Mouse (Mus musculus): ENCODE measurements around the gene Maff. TPM values are rescaled to one million over a fixed set of nuclear protein-coding genes. Genes with fewer than 3 reads are reported as not detected.

Maff gene
- polyA plus RNA-seq, 1 experiment from 2014 or later = 1.2 TPM

DNA sequence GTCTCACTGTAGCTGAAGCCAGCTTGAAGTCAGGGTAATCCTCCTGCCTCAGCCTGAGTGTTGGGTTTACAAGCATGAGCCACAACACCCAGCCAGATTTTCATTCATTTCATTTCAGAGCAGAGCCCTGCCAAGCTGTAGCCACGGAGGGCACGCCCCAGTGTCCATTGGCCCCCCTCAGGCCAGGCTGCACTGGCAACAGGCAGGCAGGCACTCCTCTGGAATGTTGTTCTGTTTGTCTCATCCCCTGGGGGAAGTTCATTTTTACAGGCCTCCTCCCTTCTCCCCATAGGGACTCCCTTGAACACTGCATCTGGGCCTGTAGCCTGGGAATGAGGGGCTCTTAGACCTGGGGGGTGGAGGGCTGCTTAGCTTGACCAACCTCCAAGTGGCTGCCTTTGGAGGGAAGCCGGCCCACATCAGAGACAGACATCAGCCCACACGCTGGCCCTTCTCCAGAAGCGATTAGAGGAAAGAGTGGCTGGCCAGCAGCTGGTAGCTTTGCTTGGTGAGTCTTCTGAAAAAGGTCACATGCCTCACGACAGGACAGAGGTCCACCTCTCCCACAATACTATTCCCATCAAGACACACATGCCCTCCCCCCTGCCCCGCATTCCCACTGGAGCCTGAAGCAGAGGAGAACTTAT is 45.1 kb downstream of the Maff start:
- no peak overlapping the region for H3K27ac ChIP-seq
- H3K36me3 ChIP-seq (ENCODE audit: poor library complexity, severe bottlenecking) = no peaks in the 10 kb centered on the region
- 48% methylated on average over 7 of the region's 7 CpGs for WGBS
- no peaks in the 10 kb centered on the region for H3K9me3 ChIP-seq (replicated peaks)
- H3K4me1 ChIP-seq = peaks cover 15% of the 10 kb centered on the region
- H3K9ac ChIP-seq = no peak overlapping the region
- no peak overlapping the region for H3K4me3 ChIP-seq
- no peak for ATAC-seq
- H3K27me3 ChIP-seq = no peaks in the 10 kb centered on the region
- no peak overlapping the region for H3K4me2 ChIP-seq

DNA sequence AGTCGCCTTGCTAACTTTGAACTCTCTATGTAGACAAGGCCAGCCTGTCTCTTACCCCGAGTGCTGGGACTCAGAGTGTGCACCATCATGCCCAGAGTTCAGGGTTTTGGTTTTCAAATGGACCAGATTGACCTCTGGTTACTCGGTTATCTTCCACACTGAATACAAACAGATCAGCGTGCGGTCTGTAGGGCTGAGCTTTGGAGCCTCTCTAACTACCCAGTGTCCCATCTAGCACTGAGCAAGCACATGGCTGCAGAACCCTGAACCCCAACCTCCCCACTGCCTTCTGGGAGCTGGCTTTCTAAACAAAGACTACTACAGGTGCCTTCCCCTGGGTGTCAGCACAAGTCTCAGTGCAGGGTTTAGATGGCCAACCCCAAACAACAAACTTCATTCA is 46.1 kb downstream of the Maff start:
- no peak overlapping the region for H3K4me3 ChIP-seq
- H3K27ac ChIP-seq = no peak overlapping the region
- no peak overlapping the region for H3K4me2 ChIP-seq
- H3K4me1 ChIP-seq = peaks cover 15% of the 10 kb centered on the region
- ATAC-seq = no peak
- H3K36me3 ChIP-seq (ENCODE audit: poor library complexity, severe bottlenecking) = peaks cover 7% of the 10 kb centered on the region; the same call in 1 of the 2 replicates
- H3K9ac ChIP-seq = 0 out of 2 replicates have a peak overlapping the region, but pooled peaks have one; percentile 34
- H3K27me3 ChIP-seq = no peaks in the 10 kb centered on the region
- WGBS = 91% methylated on average over 5 of the region's 5 CpGs
- H3K9me3 ChIP-seq (replicated peaks) = no peaks in the 10 kb centered on the region

DNA sequence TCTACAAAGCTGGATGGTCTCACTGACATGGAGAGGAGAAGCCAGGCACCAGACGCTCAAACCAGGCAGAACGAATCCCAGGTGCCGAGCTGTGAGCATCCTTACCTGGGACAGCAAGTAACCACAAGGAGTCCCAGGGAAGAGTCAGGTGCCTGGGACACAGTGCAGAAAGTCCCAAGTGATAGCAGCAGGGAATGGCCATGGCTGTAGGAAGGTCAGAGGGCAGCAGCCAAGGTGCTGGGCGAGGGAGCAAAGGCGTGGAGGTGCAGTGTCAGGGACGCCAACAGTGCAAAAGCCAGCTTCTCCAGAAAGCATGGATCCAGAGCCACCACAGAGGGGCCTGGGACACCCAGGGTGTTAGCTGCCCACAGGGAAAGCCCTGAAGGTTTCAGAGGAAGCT is 46.7 kb downstream of the Maff start:
- peaks cover 7% of the 10 kb centered on the region; the same call in 1 of the 2 replicates for H3K36me3 ChIP-seq (ENCODE audit: poor library complexity, severe bottlenecking)
- H3K9ac ChIP-seq = no peak overlapping the region
- no peak overlapping the region for H3K27ac ChIP-seq
- no peaks in the 10 kb centered on the region for H3K9me3 ChIP-seq (replicated peaks)
- 85% methylated on average over 6 of the region's 6 CpGs for WGBS
- no peaks in the 10 kb centered on the region for H3K27me3 ChIP-seq
- H3K4me1 ChIP-seq = peaks cover 15% of the 10 kb centered on the region
- no peak for ATAC-seq
- no peak overlapping the region for H3K4me3 ChIP-seq
- no peak overlapping the region for H3K4me2 ChIP-seq

DNA sequence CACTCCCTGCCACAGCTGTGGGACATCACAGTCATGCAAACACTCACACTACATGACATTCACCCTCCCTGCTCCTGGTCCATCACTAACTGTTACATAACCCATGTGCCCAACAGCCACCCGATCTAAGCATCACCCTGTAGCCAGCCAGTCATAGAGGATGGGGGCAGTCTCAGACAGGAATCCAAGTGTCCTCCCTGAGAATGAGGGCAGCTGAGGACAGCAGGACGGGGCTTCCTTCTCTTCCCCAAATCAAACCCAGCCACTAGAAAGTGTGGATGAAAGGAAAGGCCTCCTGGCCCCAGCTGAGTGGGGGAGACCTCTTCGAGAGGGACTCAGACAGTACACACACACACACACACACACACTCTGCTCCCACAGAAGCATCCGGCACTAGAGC is 48.4 kb downstream of the Maff start:
- H3K4me2 ChIP-seq = no peak overlapping the region
- H3K9me3 ChIP-seq (replicated peaks) = no peaks in the 10 kb centered on the region

DNA sequence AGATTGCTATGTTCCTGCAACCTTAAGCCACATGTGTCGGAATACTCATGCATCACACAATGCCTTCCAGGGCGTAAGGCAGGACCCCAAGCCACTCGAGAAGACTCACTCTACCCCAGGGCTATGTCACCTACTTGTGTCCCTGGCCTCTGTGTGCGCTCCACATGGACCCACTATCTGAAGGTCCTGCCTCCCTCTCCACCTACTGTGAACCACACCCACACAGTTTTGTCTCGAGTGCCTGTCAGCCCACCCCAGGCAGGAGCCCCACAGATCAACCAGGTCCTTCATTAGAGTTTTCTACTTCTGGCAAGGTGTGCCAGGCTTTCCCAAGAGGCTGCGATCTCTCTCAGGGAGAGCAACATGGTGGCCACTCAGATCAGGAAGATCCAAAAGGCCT is 48.9 kb downstream of the Maff start:
- Histone ChIP-seq H3K4me1 (peaks cover 22% of the 10 kb centered on the region), H3K27me3 (no peaks in the 10 kb centered on the region), H3K27ac (no peak overlapping the region)

More for the DNA sequence above, 48.4 kb downstream of the Maff start:
- peaks cover 19% of the 10 kb centered on the region for H3K4me1 ChIP-seq
- H3K27me3 ChIP-seq = no peaks in the 10 kb centered on the region
- WGBS = 82% methylated on average over 4 of the region's 4 CpGs
- H3K36me3 ChIP-seq (ENCODE audit: poor library complexity, severe bottlenecking) = peaks cover 7% of the 10 kb centered on the region; the same call in 1 of the 2 replicates
- no peak for ATAC-seq
- H3K9ac ChIP-seq = no peak overlapping the region
- no peak overlapping the region for H3K4me3 ChIP-seq
- H3K27ac ChIP-seq = no peak overlapping the region

DNA sequence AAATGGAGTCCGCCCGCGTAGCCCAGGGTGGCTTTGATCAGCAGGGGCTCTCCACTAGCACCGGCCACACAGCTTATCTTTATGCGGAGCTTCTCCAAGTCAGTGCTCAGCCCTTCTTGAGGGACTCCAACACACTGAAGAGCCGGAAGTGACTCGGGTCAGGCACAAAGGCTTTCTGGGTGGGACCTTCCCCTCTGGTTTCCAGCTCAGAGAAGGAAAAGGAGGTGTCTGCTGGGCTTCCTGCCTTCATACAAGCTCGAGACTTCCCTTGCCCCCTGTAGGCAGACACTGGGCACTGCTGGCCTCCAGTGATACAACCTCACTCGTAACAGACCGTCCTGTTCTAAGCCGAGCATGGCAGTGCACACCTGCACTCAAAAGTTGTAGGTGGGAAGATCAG is 50.3 kb downstream of the Maff start:
- Histone ChIP-seq H3K36me3 (ENCODE audit: poor library complexity, severe bottlenecking) (peaks cover 7% of the 10 kb centered on the region; the same call in 1 of the 2 replicates), H3K4me1 (peaks cover 31% of the 10 kb centered on the region), H3K9ac (no peak overlapping the region), H3K27ac (no peak overlapping the region; the same call in 1 of the 2 replicates), H3K27me3 (no peaks in the 10 kb centered on the region), H3K4me2 (no peak overlapping the region), H3K4me3 (no peak overlapping the region), H3K9me3 (replicated peaks) (no peaks in the 10 kb centered on the region)
- WGBS = 90% methylated on average over 11 of the region's 11 CpGs
- no peak for ATAC-seq

More for the DNA sequence above, 48.9 kb downstream of the Maff start:
- H3K36me3 ChIP-seq (ENCODE audit: poor library complexity, severe bottlenecking) = peaks cover 7% of the 10 kb centered on the region; the same call in 1 of the 2 replicates
- 90% methylated on average over 6 of the region's 6 CpGs for WGBS
- no peak overlapping the region for H3K4me2 ChIP-seq
- no peak overlapping the region for H3K9ac ChIP-seq
- no peak for ATAC-seq
- H3K4me3 ChIP-seq = no peak overlapping the region
- no peaks in the 10 kb centered on the region for H3K9me3 ChIP-seq (replicated peaks)

DNA sequence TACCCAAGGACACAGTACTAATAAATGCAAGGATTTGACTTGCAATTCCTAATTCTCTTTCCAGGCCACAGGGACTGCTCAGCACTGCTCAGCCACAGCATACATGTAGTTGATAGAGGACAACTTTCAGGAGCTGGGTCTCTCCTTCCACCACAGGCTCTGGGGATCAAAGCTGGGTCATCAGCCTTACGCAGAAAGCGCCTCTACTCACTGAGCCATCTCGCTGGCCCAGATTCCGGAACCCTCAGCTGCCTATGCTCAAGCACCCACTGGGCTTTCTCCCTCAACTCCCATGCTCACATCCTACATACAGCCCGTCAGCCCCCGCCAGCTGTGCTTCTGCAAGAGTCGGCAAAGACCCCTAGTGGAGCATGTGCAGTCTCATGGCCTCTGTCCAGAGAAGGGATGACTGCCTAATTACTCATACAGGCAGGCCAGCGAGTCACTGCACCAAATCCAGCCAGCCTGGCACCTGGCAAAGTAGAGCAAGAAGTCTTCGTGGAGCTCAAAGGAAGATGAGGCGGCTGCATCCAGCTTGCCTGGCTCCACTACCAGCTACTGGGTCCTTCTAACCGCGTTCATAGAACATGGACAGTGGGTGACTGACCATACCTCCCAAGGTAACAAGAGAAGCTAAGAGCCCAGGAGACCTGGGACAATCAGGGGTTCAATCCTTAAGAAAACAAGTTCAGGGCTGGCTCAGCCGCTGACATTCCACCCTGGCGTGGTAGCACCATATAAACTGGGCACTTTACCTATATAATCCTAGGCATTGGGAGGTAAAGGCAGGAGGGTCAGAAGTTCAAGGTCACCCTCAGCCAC is 53.0 kb downstream of the Maff start:
- peaks cover 7% of the 10 kb centered on the region; the same call in 1 of the 2 replicates for H3K36me3 ChIP-seq (ENCODE audit: poor library complexity, severe bottlenecking)
- H3K9ac ChIP-seq = no peak overlapping the region
- H3K4me3 ChIP-seq = no peak overlapping the region
- 88% methylated on average over 14 of the region's 14 CpGs for WGBS
- ATAC-seq = no peak
- peaks cover 3% of the 10 kb centered on the region for H3K27me3 ChIP-seq
- peaks cover 31% of the 10 kb centered on the region for H3K4me1 ChIP-seq
- no peak overlapping the region for H3K27ac ChIP-seq
- H3K9me3 ChIP-seq (replicated peaks) = no peaks in the 10 kb centered on the region
- no peak overlapping the region for H3K4me2 ChIP-seq

DNA sequence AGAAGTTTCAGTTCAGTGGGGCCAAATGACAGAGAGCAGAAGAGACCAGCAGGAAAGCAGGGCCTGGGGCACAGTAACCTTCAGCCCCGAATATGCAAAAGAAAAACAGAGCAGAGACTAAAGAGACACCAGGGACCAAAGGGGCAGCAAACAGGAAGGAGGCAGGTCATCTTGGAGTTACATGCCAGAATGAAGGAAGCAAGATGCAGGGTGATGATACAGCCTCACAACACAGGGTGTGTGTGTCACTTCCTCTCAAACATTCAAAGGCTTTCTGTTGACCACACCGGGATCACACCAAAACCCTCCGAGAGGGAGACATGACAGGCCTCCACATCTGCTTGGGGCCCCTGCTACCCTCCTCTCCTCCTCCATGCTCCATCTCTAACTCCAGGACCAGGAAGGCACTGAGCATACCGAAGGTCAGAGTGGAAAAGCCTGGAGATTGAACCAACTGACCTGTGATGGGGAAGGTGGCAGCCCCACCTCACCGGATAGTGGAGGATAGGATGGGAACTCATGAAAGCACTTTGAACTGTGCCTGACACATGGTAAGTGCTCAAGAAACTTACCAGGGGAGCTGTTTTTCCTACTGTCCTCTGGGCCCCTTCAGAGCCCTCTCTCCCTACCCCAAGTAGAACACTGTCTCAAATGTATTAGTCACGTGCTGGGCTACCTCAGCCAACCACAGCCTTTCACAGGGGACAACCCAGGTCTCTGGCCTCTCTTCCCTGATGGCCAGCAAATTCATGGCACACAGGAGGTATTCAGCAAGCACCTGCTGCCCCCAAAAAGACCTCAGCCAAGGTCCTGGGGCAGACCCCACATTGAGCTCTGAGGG is 53.9 kb downstream of the Maff start:
- H3K27ac ChIP-seq = no peak overlapping the region
- H3K4me3 ChIP-seq = no peak overlapping the region
- peak overlapping the region; percentile 90; the same call in 1 of the 2 replicates for H3K4me2 ChIP-seq
- 81% methylated on average over 6 of the region's 6 CpGs for WGBS
- peaks cover 7% of the 10 kb centered on the region; the same call in 1 of the 2 replicates for H3K36me3 ChIP-seq (ENCODE audit: poor library complexity, severe bottlenecking)
- H3K9me3 ChIP-seq (replicated peaks) = no peaks in the 10 kb centered on the region
- ATAC-seq = no peak
- H3K9ac ChIP-seq = peak overlapping the region; percentile 54; the same call in 1 of the 2 replicates
- peaks cover 6% of the 10 kb centered on the region for H3K27me3 ChIP-seq
- peaks cover 31% of the 10 kb centered on the region for H3K4me1 ChIP-seq

DNA sequence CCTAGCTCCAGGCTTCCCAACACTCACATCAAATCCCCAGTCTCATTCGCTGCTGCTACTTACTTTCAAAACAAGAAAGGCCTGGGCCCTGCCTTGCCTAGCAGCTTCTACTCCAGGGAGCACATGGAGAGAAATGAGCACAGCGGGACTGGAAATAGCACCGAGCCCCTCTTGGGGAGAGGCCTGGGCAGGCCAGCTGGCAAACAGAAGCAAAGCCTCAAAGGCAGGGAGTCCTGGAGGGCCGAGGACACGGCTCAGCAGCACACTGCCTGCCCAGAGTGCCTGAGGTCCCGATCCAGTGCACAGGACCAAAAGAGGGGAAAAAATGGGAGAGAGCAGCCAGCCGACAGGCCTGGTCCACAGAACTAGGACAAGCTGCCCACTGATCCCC is 54.5 kb downstream of the Maff start:
- no peak overlapping the region for H3K27ac ChIP-seq
- H3K4me1 ChIP-seq = peaks cover 31% of the 10 kb centered on the region
- peak overlapping the region; percentile 90 for H3K4me2 ChIP-seq
- peaks cover 6% of the 10 kb centered on the region for H3K27me3 ChIP-seq
- peaks cover 7% of the 10 kb centered on the region; the same call in 1 of the 2 replicates for H3K36me3 ChIP-seq (ENCODE audit: poor library complexity, severe bottlenecking)
- H3K4me3 ChIP-seq = no peak overlapping the region
- peak overlapping the region; percentile 54 for H3K9ac ChIP-seq
- ATAC-seq = no peak
- no peaks in the 10 kb centered on the region for H3K9me3 ChIP-seq (replicated peaks)
- 58% methylated on average over 7 of the region's 7 CpGs for WGBS

DNA sequence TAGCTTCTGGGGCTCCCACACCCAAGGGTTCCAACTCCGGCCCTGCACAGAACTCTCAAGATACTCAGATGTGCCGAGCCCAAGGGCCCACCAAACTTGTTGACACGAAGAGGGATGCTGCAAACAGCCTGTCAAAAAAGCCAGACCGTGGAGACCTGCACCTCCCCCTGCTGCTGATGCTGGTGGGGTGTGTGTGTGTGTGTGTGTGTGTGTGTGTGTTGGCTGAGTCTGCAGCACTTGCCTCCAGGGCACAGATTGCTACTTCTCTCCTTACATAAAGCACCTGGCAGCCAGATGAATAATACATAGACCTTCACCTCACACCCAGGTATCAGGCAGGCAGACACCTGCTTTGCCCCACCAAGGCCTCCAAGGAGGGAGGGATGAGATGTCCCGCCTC is 55.8 kb downstream of the Maff start:
- Histone ChIP-seq H3K27ac (no peak overlapping the region), H3K4me3 (peak overlapping the region; percentile 93), H3K9ac (peak overlapping the region; percentile 95), H3K36me3 (ENCODE audit: poor library complexity, severe bottlenecking) (peaks cover 3% of the 10 kb centered on the region; the same call in 1 of the 2 replicates), H3K4me2 (peak overlapping the region; percentile 90), H3K9me3 (replicated peaks) (no peaks in the 10 kb centered on the region), H3K27me3 (peaks cover 6% of the 10 kb centered on the region), H3K4me1 (peaks cover 31% of the 10 kb centered on the region)
- ATAC-seq = 0 out of 2 replicates have a peak, but pooled peaks have one; percentile 1
- WGBS = 19% methylated on average over 5 of the region's 5 CpGs

DNA sequence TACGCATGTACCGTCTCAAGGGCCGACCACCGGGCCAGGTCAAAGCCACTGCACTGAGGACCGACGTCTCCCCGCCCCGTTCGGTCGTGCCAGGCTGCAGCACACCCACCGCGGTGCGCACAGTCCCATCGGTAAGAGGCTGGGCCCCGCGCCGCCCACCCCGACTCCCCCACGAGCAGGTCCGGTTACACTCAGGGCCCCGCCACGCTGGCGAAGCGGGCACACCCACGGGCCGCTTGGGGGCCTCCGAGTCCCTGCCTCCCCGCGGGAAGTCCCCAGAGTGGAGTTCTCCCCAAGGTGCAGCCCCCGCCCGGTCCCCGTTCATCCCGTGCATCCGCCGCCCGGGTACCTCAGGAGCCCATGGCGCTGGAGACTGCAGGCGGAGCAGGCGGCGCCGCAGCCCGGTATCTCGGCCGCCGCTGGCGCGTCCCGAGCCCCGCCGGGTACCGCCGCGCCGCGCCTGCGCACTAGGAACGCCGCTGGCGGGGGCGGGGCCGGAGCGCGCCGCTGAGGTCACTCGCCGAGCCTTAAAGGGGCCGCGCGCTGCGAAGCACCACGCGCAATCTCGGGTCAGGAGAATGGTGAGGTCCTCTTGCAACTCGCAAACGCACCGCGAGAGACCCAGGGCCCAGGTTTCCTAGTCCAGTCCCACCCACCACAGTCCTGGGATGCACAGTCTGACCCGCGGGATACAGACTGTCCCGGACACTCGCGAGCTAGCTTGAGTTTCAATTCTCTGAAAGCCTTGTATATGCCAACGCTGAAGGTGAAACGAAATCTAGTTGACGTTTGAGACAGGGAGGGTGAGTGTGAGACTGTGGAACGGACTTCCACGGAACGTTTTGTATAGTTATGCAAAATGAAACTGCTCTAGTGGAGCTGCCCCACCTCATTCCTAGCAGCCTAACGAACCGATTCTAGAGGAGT is 56.7 kb downstream of the Maff start, which contains the start of gene Tmem184b:
Tmem184b (minus strand) TSS at position 734 of the 927 bp plus-strand sequence.
- Histone ChIP-seq H3K27me3 (peaks cover 6% of the 10 kb centered on the region), H3K27ac (peak within 1 kb of the TSS; percentile 65), H3K4me1 (peaks cover 31% of the 10 kb centered on the region), H3K4me3 (peak within 1 kb of the TSS; percentile 93), H3K36me3 (ENCODE audit: poor library complexity, severe bottlenecking) (no peaks in the 10 kb centered on the region), H3K9ac (peak within 1 kb of the TSS; percentile 95), H3K9me3 (replicated peaks) (no peaks in the 10 kb centered on the region), H3K4me2 (peak within 1 kb of the TSS; percentile 90)
- WGBS = under 1% methylated on average over 89 of the region's 90 CpGs
- ATAC-seq = peak; percentile 93

All from forebrain, embryonic 13.5 days (tissue).